Mouse (Mus musculus): ENCODE measurements around the gene C1qtnf4.

DNA sequence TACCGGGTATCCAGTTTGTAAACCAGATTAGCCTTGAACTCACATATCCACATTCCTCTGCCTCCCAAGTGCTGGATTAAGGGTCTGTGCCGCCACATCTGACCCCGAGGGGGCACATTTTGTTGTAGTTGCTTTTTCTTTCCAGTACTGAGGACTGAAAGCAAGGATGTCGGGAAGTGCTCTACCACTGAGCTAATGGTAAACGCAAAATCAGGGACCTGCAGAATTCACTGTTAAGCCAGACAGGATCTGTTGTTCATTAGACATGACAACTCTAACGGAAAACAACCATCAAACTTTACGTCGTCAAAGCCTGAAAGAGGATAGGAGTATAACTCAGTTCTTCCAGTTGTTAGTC lies 39.1 kb upstream of the C1qtnf4 start:
- TF ChIP-seq CTCF (IDR thresholded peaks at IDR 0.05; ENCODE audit: low read depth) (no peak), EP300 (IDR thresholded peaks at IDR 0.05; ENCODE audit: low read depth) (no peak)

All from liver, postnatal 0 days (tissue).